Mouse (Mus musculus) spleen, postnatal 4 days (tissue): ENCODE measurements around the gene App.

Experiments used
- DNase-seq, 2 experiments: peaks; one replicate each; pipeline ENCODE4 v3.0.0; 2022; ENCODE audit warnings: low spot score in 2 of 2

The App gene

GRCm38 (mm10) chr16:85084152-85084551, 89.4 kb downstream of the App start:
- DNase-seq, result no peak

GRCm38 (mm10) chr16:85075330-85075729, 98.2 kb downstream of the App start:
- no peak for DNase-seq

- no peak for DNase-seq
Observed at GRCm38 (mm10) chr16:85074889-85075288, 98.7 kb downstream of the App start.

- DNase-seq, result no peak
Observed at GRCm38 (mm10) chr16:85072624-85073023, 100.9 kb downstream of the App start.

- DNase-seq, result no peak
Observed at GRCm38 (mm10) chr16:85071791-85072190, 101.8 kb downstream of the App start.

GRCm38 (mm10) chr16:85071248-85071647, 102.3 kb downstream of the App start:
- no peak for DNase-seq

GRCm38 (mm10) chr16:85067254-85067893, 106.2 kb downstream of the App start:
- DNase-seq, result no peak

- DNase-seq, result no peak
Observed at GRCm38 (mm10) chr16:85066227-85066626, 107.3 kb downstream of the App start.

- DNase-seq, result no peak
Observed at GRCm38 (mm10) chr16:85064800-85065199, 108.8 kb downstream of the App start.

- DNase-seq, result no peak
Observed at GRCm38 (mm10) chr16:85062732-85063131, 110.8 kb downstream of the App start.

- no peak for DNase-seq
Observed at GRCm38 (mm10) chr16:85061725-85062124, 111.8 kb downstream of the App start.

GRCm38 (mm10) chr16:85058138-85058537, 115.4 kb downstream of the App start:
- no peak for DNase-seq

- DNase-seq, result no peak
Observed at GRCm38 (mm10) chr16:85056212-85056611, 117.4 kb downstream of the App start.

GRCm38 (mm10) chr16:85053996-85054395, 119.6 kb downstream of the App start:
- DNase-seq, result no peak

GRCm38 (mm10) chr16:85047310-85047709, 126.3 kb downstream of the App start:
- DNase-seq, result no peak

GRCm38 (mm10) chr16:85041153-85041959, 132.2 kb downstream of the App start:
- no peak for DNase-seq

GRCm38 (mm10) chr16:85038731-85039130, 134.8 kb downstream of the App start:
- no peak for DNase-seq

- no peak for DNase-seq
Observed at GRCm38 (mm10) chr16:85037969-85038644, 135.5 kb downstream of the App start.

- no peak for DNase-seq
Observed at GRCm38 (mm10) chr16:85035815-85036214, 137.8 kb downstream of the App start.

GRCm38 (mm10) chr16:85033747-85034146, 139.8 kb downstream of the App start:
- no peak for DNase-seq

GRCm38 (mm10) chr16:85030810-85031209, 142.8 kb downstream of the App start:
- DNase-seq, result no peak

- no peak for DNase-seq
Observed at GRCm38 (mm10) chr16:85028396-85028795, 145.2 kb downstream of the App start.

GRCm38 (mm10) chr16:85024706-85025105, 148.9 kb downstream of the App start:
- no peak for DNase-seq
